Mouse (Mus musculus): Measurements from ENCODE around the gene Timm17a.

Timm17a gene

DNA sequence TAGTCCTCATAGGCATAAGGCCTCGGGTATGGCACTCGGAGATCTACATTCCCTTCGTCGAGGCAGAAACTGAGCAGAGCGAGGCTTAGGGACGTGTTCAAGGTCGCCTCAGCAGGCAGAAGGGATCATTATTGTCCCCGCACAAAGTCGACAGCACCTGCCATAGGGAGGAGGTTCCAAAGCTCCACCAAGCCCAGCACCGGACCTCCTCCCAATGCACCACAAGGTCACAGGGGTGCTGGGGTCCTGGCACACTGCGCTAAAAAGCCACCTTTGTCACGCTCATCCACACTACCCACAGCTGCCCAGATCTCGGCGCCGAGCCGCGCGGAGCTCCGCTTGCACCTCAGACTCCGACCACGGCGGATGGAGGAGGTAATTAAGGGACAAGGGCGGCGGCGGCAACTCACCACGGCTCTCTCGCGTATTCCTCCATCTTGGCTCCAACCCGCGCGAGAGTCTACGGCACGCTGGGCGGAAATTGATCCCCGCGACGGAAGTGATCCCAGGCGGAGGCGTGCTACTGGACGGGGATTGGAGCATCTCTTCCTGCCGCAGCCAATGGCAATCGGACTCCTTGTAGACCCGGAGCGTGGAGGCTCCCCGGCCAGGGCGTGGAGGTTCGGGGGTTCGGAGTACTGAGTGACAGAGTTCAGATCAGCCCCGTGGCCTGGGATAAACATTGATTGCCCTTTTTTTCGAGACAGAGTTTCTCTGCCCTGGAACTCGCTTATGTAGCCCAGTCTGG, at the start of gene Timm17a:
Gene Timm17a, minus strand, starts transcription at position 495 of the 748 bp plus-strand sequence.
- DNase-seq (ENCODE audit: inconsistent ontology term) = peak; percentile 95

DNA sequence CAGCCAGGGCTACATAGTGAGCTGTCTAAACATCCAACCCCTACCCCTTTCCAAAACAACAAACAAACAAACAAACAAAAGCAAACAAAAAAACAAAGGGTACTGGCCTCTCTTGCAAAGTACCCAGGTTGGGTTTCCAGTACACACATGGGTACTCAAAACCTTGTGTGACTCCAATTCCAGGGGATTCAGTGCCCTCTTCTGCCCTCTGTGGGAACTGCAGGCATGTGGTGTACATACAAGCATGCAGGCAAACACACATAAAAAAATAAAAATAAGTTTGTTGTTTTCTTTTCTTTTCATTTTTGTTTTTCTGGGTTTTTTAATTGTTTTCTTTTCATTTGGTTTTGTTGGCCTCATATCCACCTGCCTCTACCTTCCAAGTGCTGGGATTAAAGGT, 48.5 kb upstream of the Timm17a start:
- DNase-seq (ENCODE audit: inconsistent ontology term) = no peak

DNA sequence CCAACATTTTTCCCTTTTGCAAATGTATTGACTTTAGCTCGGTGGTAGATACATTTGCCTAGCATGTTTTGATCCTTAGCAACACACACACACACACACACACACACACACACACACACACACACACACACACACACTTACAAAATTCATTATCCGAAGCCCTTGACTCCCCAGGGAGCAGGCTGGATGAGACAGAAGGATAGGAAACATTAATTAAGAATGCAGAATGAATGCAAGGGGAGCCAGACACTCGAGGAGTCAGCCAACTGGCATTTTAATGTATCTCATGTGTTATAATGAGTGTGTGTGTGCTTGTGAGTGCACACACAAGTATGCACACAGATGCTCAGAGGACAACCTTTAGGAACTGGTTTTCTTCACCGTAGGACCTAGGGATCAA, 47.9 kb upstream of the Timm17a start:
- DNase-seq (ENCODE audit: inconsistent ontology term) = no peak

DNA sequence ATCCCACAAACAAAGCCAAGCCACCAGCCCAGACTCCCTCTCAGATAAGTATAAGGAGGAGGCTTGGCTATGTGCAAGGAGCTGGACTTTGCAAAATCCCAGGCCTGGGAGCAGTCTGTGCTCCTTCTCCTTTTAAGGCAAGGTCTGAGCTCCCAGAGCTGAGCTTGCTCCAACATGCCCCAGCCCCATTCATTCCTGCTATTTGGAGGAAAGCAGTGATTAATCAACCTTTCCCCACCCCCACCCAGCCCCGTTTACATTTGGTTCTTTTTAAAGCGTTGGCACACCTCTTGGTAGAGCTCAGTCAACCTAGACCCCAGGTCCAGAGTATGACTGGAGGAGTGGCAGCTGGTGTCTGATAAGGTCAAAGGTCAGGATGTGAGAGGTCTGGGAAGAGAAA, 45.5 kb upstream of the Timm17a start:
- DNase-seq (ENCODE audit: inconsistent ontology term) = no peak

DNA sequence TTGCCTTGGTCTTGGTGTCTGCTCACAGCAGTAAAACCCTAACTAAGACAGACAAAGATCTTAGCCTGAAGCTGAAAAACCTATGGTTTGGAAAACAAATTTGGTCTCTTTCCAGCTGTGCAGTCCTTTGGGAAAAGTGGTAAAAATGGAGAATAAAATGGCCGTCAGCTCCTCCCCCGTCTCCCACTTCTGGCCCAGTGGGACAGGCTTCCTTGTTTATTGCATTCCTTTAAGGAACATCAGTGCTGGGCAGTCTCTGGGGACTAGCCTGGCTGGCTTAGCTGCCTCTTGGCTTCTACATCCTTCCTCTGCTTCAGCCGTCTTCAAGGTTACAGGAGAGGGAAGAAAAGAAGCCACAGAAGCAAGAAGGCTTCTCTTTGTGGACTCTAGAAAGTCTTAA, 38.4 kb upstream of the Timm17a start:
- no peak for DNase-seq (ENCODE audit: inconsistent ontology term)

DNA sequence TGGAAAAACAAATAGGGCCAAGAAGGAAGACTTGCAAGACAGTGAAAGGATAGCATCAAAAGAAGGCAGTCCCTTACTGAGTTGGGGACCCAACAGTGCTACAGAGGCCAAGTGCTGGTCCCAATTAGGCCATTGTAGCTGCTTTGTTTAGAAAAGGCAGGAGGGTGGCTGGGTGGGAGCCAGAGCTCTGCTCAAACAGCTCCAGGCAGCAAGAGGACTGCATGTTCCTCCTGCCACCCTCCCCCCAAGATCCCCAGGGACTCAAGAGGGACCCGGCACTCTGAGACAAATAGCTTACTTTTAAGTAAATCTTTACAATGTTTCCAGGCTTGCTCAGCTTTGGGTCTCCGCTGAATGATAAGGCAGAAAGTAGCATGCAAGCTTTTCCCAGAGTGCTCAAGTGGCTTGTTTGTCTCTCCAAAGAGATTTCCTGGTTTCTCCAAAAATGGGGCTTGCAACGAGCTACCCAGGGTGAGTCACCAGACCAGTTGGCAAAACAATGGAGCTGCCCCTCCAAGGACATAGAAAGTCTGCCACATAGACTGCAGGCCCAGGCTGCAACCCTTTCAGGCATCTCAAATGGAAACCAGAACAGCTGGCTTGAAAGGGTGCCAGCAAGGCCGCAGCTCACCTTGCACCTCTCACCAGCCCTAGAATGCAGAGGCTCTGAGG, 34.1 kb upstream of the Timm17a start:
- DNase-seq (ENCODE audit: inconsistent ontology term) = peak; percentile 80

DNA sequence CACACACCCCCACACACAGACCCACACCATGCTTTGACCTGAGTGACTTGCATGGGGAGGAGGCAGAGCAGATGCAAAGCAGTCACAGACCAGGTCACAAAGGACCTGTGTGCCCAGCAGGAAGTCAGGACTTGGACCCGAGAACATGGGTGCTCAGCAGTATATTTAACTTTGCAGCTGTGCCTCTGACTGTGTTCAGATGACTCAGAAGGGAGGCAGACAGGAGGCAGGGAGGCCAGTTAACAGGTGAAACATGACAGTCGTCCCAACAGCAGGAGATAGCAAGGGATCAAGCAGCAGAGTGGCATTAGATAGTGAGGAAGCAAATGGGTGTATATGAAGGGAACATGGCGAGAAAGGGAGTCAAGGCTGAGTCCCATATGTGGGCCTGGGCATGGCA, 33.3 kb upstream of the Timm17a start:
- DNase-seq (ENCODE audit: inconsistent ontology term) = no peak

DNA sequence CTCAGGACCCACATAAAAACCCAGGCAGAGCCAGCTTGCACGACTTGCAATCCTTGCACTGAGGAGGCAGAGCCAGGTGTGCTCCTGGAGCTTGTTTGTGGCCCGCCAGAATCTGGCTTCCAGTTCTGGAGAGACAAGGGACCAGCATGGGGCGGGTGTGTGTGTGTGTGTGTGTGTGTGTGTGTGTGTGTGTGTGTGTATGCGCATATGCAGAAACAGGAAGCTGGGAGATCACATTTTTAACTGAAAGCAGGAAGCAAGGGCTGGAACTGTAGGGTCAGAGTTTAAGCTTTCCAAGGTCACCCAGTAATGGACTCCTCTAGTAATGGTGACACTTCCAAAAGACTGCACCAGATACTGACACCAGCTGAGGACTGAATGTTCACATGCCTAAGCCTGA, 30.4 kb upstream of the Timm17a start:
- DNase-seq (ENCODE audit: inconsistent ontology term) = no peak

DNA sequence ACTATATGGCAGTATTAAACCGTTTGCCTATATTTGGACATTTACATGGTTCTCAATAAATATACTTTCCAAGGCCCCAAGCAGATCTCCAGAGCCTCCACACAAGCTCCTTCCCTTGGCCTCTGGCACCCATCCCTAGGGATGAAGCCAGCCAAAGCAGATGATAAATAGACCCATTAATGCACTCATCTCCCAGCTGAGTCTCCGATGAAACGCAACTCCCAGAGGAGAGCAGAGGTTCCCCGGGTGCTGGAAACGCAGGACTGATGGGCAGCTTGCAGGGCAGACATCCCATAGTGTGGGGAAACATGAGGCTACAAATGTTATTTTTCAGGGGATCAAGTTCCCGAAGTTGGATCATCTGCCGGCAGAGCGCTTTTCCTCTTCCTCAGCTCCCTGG, 28.4 kb upstream of the Timm17a start:
- DNase-seq (ENCODE audit: inconsistent ontology term) = no peak

DNA sequence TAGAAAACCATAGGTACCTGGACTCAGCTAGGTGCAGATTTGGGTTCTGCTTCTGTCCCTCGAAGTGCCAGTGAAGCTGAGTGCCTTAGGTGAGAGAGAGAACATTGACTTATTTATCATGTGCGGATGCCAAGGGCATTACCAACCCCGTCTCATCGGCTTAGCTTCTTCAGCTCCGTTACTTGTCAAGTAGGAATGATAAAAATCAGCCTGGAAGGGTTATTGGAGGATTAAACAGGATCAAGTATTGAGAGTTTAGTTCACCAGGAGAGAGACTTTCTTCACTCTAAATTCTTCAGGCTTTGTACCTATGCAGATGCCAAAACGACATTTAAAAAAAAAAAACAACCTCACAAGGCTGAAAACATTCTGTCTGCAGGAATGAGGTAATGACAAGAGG, 17.0 kb upstream of the Timm17a start:
- DNase-seq (ENCODE audit: inconsistent ontology term) = no peak

DNA sequence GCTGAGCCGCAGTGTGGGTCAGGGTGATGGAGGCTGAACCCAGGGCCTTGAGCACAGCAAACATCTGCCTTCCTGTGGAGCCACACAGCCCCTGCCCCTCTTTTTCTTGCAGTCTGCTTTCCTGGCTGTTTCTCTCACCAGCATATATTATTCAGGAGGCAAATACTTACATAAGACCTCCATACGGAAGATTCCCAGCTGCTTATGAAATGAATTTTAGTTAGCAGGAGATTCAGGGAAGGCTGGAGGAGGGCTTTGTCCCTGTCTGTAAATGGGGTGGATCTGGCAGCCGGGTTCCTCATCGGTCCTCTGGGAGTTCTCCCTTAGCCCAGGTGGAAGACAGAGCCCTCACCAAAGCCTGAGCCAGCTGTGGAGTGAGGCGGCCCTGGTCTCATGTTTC, 14.8 kb upstream of the Timm17a start:
- no peak for DNase-seq (ENCODE audit: inconsistent ontology term)

DNA sequence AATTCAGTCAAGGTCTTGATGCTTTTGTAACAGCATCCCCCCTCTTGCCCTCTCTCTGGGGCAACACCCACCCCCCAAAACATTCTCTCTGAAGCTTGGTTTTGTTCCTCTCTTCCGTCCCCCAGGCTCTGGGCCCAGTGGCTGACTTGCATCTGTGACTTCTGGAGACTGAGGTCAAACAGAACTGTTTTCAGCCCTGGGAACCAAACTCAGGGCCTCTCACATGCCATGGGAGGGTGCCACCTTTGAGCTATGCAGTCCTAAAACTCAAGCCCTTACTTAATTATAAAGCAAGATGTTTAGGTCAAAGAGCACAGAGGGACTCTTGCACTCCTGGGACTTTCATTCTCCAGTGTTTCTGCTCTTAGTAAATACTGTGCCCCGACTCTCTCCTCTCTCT, 12.4 kb upstream of the Timm17a start:
- DNase-seq (ENCODE audit: inconsistent ontology term) = no peak

DNA sequence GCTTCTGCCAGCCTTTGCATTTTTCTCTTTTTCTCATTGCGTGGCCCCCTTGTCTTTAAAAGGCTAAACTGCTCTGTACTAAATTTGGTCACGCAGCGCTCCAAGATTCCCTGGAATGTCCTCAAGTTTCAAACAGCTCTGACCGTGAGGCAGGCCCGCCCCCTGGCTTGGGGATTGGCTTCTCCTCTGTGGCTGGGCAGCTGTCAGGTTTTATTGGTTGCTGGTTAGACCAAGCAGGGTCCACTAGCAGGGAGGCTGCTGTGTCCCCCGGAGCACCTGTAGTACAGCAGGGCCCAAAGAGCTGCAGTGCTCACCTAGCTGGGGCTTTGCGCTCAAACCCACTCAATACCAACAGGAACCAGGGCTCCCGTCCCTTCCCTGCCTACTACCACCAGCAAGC, 11.0 kb upstream of the Timm17a start, which contains the start of gene Lmod1:
Gene Lmod1, plus strand, starts transcription at position 237 of the 400 bp plus-strand sequence.
- peak; percentile 87 for DNase-seq (ENCODE audit: inconsistent ontology term)

DNA sequence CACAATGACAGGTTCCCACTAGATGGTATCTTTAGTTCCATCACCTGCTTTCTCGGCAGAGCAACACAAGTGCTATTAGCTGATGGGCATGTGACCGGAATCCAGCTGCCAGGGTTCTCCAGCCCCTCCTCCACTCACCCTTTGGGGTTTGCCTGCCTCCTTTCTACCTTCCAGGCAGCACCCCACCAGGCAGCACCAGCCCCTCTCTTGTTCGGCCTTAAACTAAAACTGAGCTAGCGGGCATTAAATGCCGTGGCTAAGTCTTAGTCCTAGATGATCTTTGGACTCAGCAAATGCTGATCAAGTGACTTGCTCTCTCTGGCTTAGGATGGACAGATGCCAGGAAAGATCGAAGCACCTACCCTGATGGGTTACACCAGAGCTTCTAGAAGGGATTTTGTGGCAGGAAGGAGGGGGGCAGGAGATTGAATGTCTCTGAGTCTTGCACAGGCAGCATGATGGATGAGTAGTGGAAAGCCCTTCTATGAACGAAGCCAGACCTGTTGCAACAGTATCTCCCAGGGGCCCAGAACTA, 9.9 kb upstream of the Timm17a start:
- no peak for DNase-seq (ENCODE audit: inconsistent ontology term)

DNA sequence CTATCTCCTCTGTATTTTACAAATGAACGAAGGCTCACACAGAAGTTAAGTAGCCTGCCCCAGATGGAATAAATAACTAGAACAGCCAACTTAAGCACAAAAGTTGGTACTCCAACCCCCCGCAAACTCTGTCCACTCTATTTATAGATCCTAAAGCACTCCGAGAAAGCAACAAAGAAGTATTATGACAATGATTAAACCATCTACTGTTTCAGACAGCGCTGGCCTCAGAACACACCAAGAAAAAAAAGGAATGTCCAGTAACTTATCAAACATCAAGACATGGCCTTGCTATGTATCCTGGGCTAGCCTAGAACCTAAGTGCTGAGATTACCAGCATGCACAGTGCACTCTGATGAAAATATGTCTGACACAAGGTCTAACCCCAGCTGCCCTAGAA, 1.4 kb downstream of the Timm17a start:
- DNase-seq (ENCODE audit: inconsistent ontology term) = no peak

DNA sequence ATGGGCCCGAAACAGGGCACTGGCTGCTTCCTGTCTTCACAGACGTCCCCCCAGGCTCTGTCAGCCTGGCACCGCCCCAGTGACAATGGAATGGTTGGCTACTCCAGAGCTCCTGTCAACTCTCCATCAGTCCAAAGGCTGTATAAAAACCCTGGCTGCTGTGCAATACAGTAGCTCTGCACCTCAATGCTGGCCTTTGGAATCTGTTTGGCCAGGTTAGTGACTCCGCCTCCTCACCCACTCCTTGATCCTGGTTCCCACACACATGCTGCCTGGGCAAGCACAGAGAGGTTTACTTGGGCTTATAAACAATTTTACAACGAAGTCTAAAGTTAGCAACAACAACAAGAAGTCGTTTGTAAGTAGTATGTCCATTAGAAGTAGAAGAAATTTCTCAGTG, 2.2 kb downstream of the Timm17a start:
- DNase-seq (ENCODE audit: inconsistent ontology term) = no peak

DNA sequence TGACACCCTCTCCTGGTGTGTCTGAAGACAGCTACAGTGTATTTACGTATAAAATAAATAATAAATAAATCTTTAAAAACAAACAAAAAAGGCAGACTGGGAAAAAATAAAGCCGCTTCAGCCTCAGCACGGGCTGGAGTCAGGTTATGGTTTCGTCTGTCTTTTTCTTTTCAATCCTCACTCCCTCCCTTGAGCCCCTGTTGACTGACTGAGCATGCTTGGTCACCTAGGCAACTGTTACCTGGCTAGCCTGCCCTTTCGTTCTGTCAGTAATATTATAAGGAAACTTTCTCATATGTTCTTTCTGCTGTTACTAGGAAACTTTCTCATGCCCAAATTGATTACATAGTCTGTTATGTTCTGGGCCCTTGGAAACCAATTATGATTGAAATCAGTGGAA, 22.7 kb downstream of the Timm17a start:
- no peak for DNase-seq (ENCODE audit: inconsistent ontology term)

DNA sequence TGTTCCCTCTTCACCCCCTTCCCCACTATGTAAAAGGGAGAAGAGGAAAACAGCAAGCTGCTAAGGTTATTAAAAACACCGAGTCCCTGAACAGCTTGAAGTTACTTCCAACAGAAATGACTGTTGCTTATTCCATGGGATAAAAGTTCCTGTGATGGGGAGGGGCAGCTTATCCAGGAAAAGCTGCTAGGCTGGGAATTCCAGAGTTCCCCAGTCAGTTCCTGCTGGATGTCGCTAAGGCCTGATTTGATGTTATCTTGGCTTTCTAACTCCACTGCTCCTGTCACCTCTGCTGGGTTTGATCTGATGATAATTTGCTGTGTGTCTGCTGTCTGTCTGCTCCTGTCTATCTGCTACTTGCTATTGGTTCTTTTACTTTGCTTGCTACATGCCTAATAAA, 27.3 kb downstream of the Timm17a start:
- no peak for DNase-seq (ENCODE audit: inconsistent ontology term)

DNA sequence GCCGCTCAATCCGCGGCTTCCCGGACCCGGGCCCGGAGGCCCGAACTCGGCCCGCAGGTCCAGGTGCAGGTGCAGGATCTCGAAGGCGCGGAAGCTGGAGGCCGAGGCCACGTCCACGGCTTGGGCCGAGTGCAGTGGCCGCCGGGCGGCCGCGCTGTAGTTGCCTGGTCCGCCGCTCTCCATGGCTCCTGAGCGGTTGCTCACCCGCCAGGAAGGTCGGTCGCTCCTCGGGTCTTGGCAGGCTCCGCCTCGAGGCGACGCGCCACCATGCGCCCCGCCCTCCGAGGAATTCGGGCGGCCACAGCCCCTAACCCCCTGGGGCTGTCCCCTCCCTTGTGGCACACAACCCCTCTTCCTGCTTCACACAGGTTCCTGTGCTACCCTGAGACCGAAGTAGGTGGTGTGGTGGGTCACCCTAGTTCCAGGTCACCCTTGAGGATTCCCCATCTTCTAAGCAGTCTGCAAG, 29.7 kb downstream of the Timm17a start, which contains the start of gene Rnpep:
Gene Rnpep, minus strand, starts transcription at position 259 of the 466 bp plus-strand sequence.
- DNase-seq (ENCODE audit: inconsistent ontology term) = peak; percentile 86

DNA sequence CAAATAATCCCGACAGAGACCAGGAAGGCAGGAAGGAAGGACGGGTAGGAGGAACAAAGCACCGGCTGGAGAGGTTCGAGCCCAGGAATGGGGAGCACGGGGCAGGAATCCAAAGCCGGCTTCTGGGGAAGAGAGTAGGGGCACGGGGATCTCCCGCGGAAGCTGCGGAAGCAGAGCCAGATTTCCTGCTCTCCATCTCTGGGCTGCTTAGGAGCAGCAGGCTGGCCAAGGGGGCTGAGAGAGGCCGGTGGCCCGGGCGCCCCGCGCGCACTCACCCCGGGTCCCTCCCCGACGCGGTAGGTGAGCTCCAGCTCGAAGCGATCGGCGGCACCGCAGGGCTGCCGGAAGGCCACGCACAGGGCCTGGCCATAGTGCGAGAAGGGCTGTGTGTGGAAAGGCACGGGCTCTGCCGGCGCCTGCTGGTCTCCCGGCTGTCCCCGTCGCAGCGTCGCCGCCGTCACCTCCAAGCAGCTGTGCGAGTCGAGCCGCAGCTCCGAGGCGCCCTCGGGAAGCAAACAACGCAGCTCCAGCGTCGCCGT, 30.2 kb downstream of the Timm17a start:
- DNase-seq (ENCODE audit: inconsistent ontology term) = no peak

DNA sequence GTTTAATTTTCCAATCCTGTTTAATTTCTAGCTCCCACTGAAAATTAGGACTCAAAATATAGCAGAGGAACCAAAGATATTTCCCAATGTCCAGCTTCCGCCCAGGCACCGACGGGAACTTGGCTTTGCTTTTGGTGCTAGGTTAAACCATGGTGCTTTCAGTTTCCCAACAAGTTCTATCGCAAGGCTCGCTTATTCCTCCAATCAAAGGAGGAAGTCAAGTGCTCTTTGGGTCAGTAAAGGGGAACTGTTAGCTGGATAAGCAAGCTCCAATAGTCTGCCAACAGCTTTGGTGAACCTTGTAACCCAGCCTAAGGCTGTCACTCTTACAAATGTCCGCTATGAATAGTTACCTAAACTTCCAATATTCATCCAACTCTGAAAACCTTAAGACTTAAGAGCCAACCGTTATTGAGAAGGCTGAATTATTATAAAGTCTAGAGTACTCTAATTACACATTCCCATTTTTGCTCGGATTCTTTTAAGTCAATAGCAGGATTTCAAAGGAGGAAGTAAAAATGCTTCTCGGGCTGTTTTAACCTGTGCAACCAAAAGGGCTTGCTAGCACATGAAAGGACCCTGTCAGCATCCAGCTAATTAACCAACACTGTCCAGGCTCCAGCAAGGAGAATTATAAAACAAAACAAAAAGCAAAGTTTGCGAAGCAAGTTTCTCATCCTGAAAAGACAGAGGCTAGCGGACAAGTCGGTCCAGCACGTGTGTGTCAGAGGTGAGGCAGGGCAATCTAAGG, 30.9 kb downstream of the Timm17a start:
- peak; percentile 56 for DNase-seq (ENCODE audit: inconsistent ontology term)

DNA sequence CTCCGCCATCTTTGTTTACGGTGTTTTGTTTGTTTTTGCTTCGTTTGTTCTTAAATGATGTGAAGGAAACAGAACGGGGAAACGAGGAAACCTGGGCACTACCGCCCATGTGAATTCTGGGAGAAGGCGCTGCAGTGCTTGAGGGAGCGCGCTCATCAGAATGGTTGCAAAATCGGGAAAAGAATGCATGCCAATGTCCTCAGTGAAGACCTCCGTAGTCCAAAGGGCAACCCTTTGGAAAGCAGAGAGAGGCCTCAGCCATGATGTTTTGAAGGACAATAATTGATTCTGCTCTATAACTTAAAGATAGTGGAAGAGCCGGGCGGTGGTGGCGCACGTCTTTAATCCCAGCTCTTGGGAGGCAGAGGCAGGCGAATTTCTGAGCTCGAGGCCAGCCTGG, 31.7 kb downstream of the Timm17a start:
- no peak for DNase-seq (ENCODE audit: inconsistent ontology term)

Data from Muller cell, postnatal 12 days (primary cell).